Mouse (Mus musculus): ENCODE measurements around the gene Shisal1. TPM values are rescaled to one million over a fixed set of nuclear protein-coding genes. Genes with fewer than 3 reads are reported as not detected.

The Shisal1 gene
- polyA plus RNA-seq, 1 experiment from 2014 or later, result 7.9 TPM

DNA sequence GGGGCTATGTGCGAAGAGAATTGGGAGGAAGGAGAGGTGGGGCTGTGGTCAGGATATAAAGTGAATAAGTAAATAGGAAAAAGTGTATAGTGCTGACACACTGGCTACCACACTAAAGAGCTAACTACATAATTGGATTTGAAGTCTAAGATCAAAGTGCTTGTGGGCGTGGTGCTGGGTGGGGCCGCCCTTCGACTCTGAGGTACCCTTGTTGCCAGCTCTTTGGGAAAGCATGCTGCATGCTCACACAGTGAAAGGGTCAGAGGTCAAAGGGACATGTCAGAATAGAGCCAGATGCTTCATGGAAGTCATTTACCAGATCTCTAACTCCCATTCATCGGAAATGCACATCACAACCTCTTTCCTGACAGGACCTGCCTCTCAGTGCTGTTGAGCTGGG is 74.1 kb downstream of the Shisal1 start:
- Histone ChIP-seq H3K27me3 (replicated peaks; ENCODE audit: control insufficient read depth, insufficient read depth, low read length) (no peaks in the 10 kb centered on the region), H3K36me3 (ENCODE audit: control insufficient read depth, insufficient read depth, low read length) (no peaks in the 10 kb centered on the region), H3K9me3 (replicated peaks; ENCODE audit: control insufficient read depth, low read length) (peaks cover 7% of the 10 kb centered on the region; the same call in 1 of the 2 replicates), H3K9ac (ENCODE audit: low read length) (no peak overlapping the region), H3K4me2 (ENCODE audit: low read length) (no peak overlapping the region), H3K27ac (ENCODE audit: low read depth, low read length) (no peak overlapping the region), H3K4me3 (ENCODE audit: low read depth, low read length) (no peak overlapping the region), H3K4me1 (ENCODE audit: control insufficient read depth, insufficient read depth, low read length) (no peaks in the 10 kb centered on the region)
- 80% methylated on average over 5 of the region's 5 CpGs for WGBS
- ATAC-seq, result no peak
- DNase-seq (ENCODE audit: low spot score), result no peak

GRCm38 (mm10) chr15:84367402-84367801 is 79.5 kb downstream of the Shisal1 start:
- DNase-seq (ENCODE audit: low spot score), result no peak
- H3K27me3 ChIP-seq (replicated peaks; ENCODE audit: control insufficient read depth, insufficient read depth, low read length), result no peaks in the 10 kb centered on the region
- no peaks in the 10 kb centered on the region for H3K36me3 ChIP-seq (ENCODE audit: control insufficient read depth, insufficient read depth, low read length)
- H3K4me1 ChIP-seq (ENCODE audit: control insufficient read depth, insufficient read depth, low read length), result no peaks in the 10 kb centered on the region; the same call in 1 of the 2 replicates
- no peak overlapping the region for H3K4me3 ChIP-seq (ENCODE audit: low read depth, low read length)
- H3K4me2 ChIP-seq (ENCODE audit: low read length), result no peak overlapping the region
- H3K27ac ChIP-seq (ENCODE audit: low read depth, low read length), result no peak overlapping the region
- H3K9ac ChIP-seq (ENCODE audit: low read length), result no peak overlapping the region
- 80% methylated on average over 8 of the region's 8 CpGs for WGBS
- no peaks in the 10 kb centered on the region for H3K9me3 ChIP-seq (replicated peaks; ENCODE audit: control insufficient read depth, low read length)
- no peak for ATAC-seq

DNA sequence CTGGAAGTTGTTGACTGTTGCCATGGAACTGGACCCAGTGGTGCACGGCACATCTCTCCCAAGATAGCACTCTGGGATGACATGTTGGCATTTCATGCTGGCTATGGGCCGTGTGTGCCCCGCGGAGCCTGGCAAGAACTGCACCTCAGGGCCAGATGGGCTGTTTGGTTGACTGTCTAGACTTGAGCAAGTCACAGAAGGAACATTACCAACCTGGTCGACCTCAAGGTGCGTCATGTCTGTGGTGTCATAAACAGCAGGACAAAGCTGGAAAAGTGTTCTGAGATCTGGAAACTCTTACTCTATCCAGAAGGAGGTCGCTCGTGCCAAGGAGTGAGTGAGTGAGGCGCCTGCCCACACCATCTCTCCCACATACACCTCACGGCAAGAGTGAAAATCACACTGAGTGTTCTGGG is 80.3 kb downstream of the Shisal1 start:
- Histone ChIP-seq H3K27me3 (replicated peaks; ENCODE audit: control insufficient read depth, insufficient read depth, low read length) (no peaks in the 10 kb centered on the region), H3K9me3 (replicated peaks; ENCODE audit: control insufficient read depth, low read length) (no peaks in the 10 kb centered on the region), H3K36me3 (ENCODE audit: control insufficient read depth, insufficient read depth, low read length) (no peaks in the 10 kb centered on the region), H3K4me1 (ENCODE audit: control insufficient read depth, insufficient read depth, low read length) (no peaks in the 10 kb centered on the region; the same call in 1 of the 2 replicates), H3K4me3 (ENCODE audit: low read depth, low read length) (no peak overlapping the region), H3K4me2 (ENCODE audit: low read length) (no peak overlapping the region), H3K27ac (ENCODE audit: low read depth, low read length) (no peak overlapping the region), H3K9ac (ENCODE audit: low read length) (no peak overlapping the region)
- 84% methylated on average over 10 of the region's 10 CpGs for WGBS
- no peak for ATAC-seq
- DNase-seq (ENCODE audit: low spot score), result no peak

- Histone ChIP-seq H3K27ac (ENCODE audit: low read depth, low read length) (peak overlapping the region; percentile 10; the same call in 1 of the 2 replicates), H3K4me2 (ENCODE audit: low read length) (no peak overlapping the region), H3K36me3 (ENCODE audit: control insufficient read depth, insufficient read depth, low read length) (no peaks in the 10 kb centered on the region), H3K4me3 (ENCODE audit: low read depth, low read length) (no peak overlapping the region), H3K4me1 (ENCODE audit: control insufficient read depth, insufficient read depth, low read length) (peaks cover 5% of the 10 kb centered on the region), H3K9me3 (replicated peaks; ENCODE audit: control insufficient read depth, low read length) (no peaks in the 10 kb centered on the region), H3K9ac (ENCODE audit: low read length) (no peak overlapping the region), H3K27me3 (replicated peaks; ENCODE audit: control insufficient read depth, insufficient read depth, low read length) (no peaks in the 10 kb centered on the region)
- ATAC-seq, result no peak
- DNase-seq (ENCODE audit: low spot score), result no peak
- WGBS, result 81% methylated on average over 17 of the region's 17 CpGs
Measured at GRCm38 (mm10) chr15:84365675-84366381, 81.1 kb downstream of the Shisal1 start.

DNA sequence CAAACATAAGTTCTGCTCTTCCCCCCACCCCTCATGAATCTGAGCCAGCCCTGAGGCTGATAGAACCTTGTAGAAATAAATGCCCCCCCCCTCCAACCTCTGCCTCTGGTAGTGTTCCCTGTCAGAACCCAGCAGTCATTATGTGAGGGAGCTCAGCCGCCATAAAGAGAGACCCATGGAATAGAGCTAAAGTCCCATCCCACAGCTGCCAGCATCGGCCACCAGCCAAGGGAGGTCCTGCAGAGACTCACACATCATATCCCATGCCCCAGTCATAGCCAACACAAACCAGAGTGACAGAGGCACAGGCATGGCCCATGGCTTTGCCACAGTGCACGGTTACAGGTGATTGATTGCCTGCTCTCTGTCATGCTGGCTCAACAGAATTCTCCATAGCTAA is 82.2 kb downstream of the Shisal1 start:
- 94% methylated on average over 3 of the region's 3 CpGs for WGBS
- Histone ChIP-seq H3K27ac (ENCODE audit: low read depth, low read length) (no peak overlapping the region), H3K4me3 (ENCODE audit: low read depth, low read length) (no peak overlapping the region), H3K36me3 (ENCODE audit: control insufficient read depth, insufficient read depth, low read length) (no peaks in the 10 kb centered on the region), H3K9me3 (replicated peaks; ENCODE audit: control insufficient read depth, low read length) (no peaks in the 10 kb centered on the region), H3K27me3 (replicated peaks; ENCODE audit: control insufficient read depth, insufficient read depth, low read length) (no peaks in the 10 kb centered on the region), H3K4me2 (ENCODE audit: low read length) (no peak overlapping the region), H3K4me1 (ENCODE audit: control insufficient read depth, insufficient read depth, low read length) (peaks cover 13% of the 10 kb centered on the region), H3K9ac (ENCODE audit: low read length) (no peak overlapping the region)
- DNase-seq (ENCODE audit: low spot score) (no peak), ATAC-seq (no peak)

- no peaks in the 10 kb centered on the region for H3K27me3 ChIP-seq (replicated peaks; ENCODE audit: control insufficient read depth, insufficient read depth, low read length)
- H3K4me3 ChIP-seq (ENCODE audit: low read depth, low read length), result no peak overlapping the region
- 87% methylated on average over 5 of the region's 5 CpGs for WGBS
- ATAC-seq (no peak), DNase-seq (ENCODE audit: low spot score) (no peak)
- H3K36me3 ChIP-seq (ENCODE audit: control insufficient read depth, insufficient read depth, low read length), result no peaks in the 10 kb centered on the region
- H3K9me3 ChIP-seq (replicated peaks; ENCODE audit: control insufficient read depth, low read length), result no peaks in the 10 kb centered on the region
- peaks cover under 1% of the 10 kb centered on the region; the same call in 1 of the 2 replicates for H3K4me1 ChIP-seq (ENCODE audit: control insufficient read depth, insufficient read depth, low read length)
- H3K27ac ChIP-seq (ENCODE audit: low read depth, low read length), result no peak overlapping the region
- H3K4me2 ChIP-seq (ENCODE audit: low read length), result no peak overlapping the region
- no peak overlapping the region for H3K9ac ChIP-seq (ENCODE audit: low read length)
Measured at GRCm38 (mm10) chr15:84355081-84355480, 91.8 kb downstream of the Shisal1 start.

DNA sequence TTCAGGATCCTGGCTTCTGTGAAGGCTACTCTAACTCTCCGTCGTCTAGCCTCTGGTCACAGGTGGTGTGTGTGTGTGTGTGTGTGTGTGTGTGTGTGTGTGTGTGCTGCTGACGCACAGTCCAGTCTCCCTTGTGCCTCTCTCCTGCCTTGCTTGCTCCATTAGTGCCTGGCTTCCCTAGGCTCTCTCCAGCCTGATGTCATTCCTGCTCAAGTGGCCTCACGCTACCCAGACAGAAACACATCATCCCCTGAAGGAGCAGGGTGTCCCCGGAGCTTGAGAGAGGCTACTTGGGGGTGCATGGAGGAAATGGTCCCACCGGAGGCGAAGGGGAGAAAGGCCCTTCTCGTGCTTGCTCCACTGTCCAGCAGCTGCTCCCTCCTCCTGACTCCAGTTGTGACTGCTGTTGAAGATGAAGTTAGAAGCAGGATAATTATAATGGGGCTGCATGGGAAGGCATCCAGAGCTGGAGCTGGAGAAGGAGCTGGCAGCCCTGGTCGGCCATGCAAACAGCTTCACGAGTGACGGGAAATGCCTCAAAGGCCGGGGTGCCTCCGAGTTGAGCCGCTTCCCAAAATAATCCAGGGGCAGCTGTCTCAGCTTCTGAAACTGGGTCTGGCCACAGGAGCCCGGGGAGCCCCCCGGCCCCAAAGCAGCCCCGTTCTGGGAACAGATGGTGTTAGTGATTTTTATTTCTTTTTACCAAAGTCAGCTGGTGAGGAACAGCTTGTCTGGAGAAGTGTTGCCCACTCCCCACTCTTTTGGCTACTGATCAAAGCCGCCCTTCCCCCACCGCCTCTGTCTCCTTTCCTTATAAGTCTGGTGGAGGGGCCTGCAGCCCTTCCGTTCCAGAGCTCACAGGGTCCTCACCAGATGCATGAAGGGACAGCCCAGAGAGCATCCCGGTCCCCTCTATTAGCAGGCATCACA is 94.7 kb downstream of the Shisal1 start:
- Histone ChIP-seq H3K9ac (ENCODE audit: low read length) (no peak overlapping the region), H3K4me3 (ENCODE audit: low read depth, low read length) (no peak overlapping the region), H3K4me2 (ENCODE audit: low read length) (no peak overlapping the region), H3K9me3 (replicated peaks; ENCODE audit: control insufficient read depth, low read length) (no peaks in the 10 kb centered on the region), H3K4me1 (ENCODE audit: control insufficient read depth, insufficient read depth, low read length) (no peaks in the 10 kb centered on the region), H3K27me3 (replicated peaks; ENCODE audit: control insufficient read depth, insufficient read depth, low read length) (no peaks in the 10 kb centered on the region), H3K27ac (ENCODE audit: low read depth, low read length) (peak overlapping the region; percentile 55; the same call in 1 of the 2 replicates), H3K36me3 (ENCODE audit: control insufficient read depth, insufficient read depth, low read length) (no peaks in the 10 kb centered on the region)
- ATAC-seq (peak; percentile 86), DNase-seq (ENCODE audit: low spot score) (peak; percentile 84)
- 65% methylated on average over 21 of the region's 21 CpGs for WGBS

- Histone ChIP-seq H3K4me3 (ENCODE audit: low read depth, low read length) (no peak overlapping the region), H3K4me2 (ENCODE audit: low read length) (no peak overlapping the region), H3K9ac (ENCODE audit: low read length) (no peak overlapping the region), H3K4me1 (ENCODE audit: control insufficient read depth, insufficient read depth, low read length) (no peaks in the 10 kb centered on the region), H3K27me3 (replicated peaks; ENCODE audit: control insufficient read depth, insufficient read depth, low read length) (no peaks in the 10 kb centered on the region), H3K9me3 (replicated peaks; ENCODE audit: control insufficient read depth, low read length) (no peaks in the 10 kb centered on the region), H3K36me3 (ENCODE audit: control insufficient read depth, insufficient read depth, low read length) (no peaks in the 10 kb centered on the region), H3K27ac (ENCODE audit: low read depth, low read length) (no peak overlapping the region)
- 90% methylated on average over 7 of the region's 7 CpGs for WGBS
- DNase-seq (ENCODE audit: low spot score) (no peak), ATAC-seq (no peak)
Measured at GRCm38 (mm10) chr15:84351342-84351741, 95.6 kb downstream of the Shisal1 start.
